ENCODE assay signal across 21 mouse cellular contexts in genomic region chr6:99764916-99765315, GRCm38 (mm10). TPM values are rescaled to one million over a fixed set of nuclear protein-coding genes. Genes with fewer than 3 reads are reported as not detected.
DNase-seq lines count a peak whose midpoint lies in the region.
"Had no signal": no experiment of that assay in that cellular context is flagged by ENCODE, and none has a peak within 500 bp of the region (broad histone marks: within the 10 kb centered on the region; RNA-seq: fewer than 3 reads in every experiment).

No protein-coding gene starts in this region.

- peak; percentile 78 for DNase-seq in heart, adult 11 months
- no peak for DNase-seq in heart, postnatal 36 days
- DNase-seq in MN1 (ENCODE audit: low spot score) (peak; percentile 8), ZHBTc4 (ENCODE audit: low read depth, low spot score) (peak; percentile 20)
- no peak for DNase-seq in testis, postnatal 10 days (ENCODE audit: low spot score)
- no peak for DNase-seq in thymus, postnatal 14 days
- DNase-seq in spleen, postnatal 14 days (ENCODE audit: low spot score in 2 of 2) = no peak
- DNase-seq: adrenal gland, postnatal 14 days; cerebellum, adult 11-12 months; cerebellum, adult 8-10 months; cerebellum, postnatal 10 days; cerebellum, postnatal 36 days; forebrain, postnatal 0 days; gastrocnemius, adult 2 months; gastrocnemius, postnatal 14 days; heart, adult 18-20 months; heart, postnatal 10 days; heart, postnatal 4 days had no signal

- intact Hi-C loops in heart, postnatal 36 days (cut with DNase I) = no loop called here

RNA-seq across cellular contexts. Expression of gene Prok2, which starts 38.7 kb away (rescaled TPM):
- not detected for total RNA-seq in heart, postnatal 36 days (2021)
- total RNA-seq: adrenal gland, adult 18-20 months; adrenal gland, postnatal 14 days; gastrocnemius, adult 2 months; gastrocnemius, postnatal 14 days; heart, adult 18-20 months; heart, postnatal 10 days; heart, postnatal 4 days; hindbrain, postnatal 0 days; MEL had no signal

Comparison
In these comparisons a context has a peak if more than half of its experiments do, and no peak if none do; other contexts are left out.
1. DNase-seq: peak in heart, adult 11 months (single experiment), MN1 (single experiment) and ZHBTc4 (single experiment); none in heart, postnatal 36 days (0 of 2), testis, postnatal 10 days (single experiment), thymus, postnatal 14 days (single experiment) and spleen, postnatal 14 days (0 of 2).